Mouse (Mus musculus): Measurements from ENCODE around the gene Trim43a. TPM values are rescaled to one million over a fixed set of nuclear protein-coding genes. Genes with fewer than 3 reads are reported as not detected.

Trim43a gene
- total RNA-seq, 2 experiments from 2014 or later: 0.16 TPM; not detected in 1

Other genes starting within 250 kb of the Trim43a start
- gene Snx14, start 141.9 kb upstream of the Trim43a start, total RNA-seq (2021): 10 to 100 TPM; 22.7 to 24.0 TPM
- 1 to 10 TPM in 1 of 2 experiments, not detected in 1; 1.7 TPM for gene Gm20537, start 124.3 kb upstream of the Trim43a start, total RNA-seq (2021)
- gene Syncrip, start 98.3 kb upstream of the Trim43a start, total RNA-seq (2021): 10 to 100 TPM; 59.9 to 63.2 TPM
- gene Zfp949, start 32.9 kb upstream of the Trim43a start, total RNA-seq (2021): 10 to 100 TPM in 1 of 2 experiments, 1 to 10 TPM in 1; 9.2 to 10.1 TPM
- 10 to 100 TPM; 15.9 to 21.5 TPM for gene Mthfsl, start 139.4 kb downstream of the Trim43a start, total RNA-seq (2021)
- gene Bcl2a1d, start 151.0 kb downstream of the Trim43a start, total RNA-seq (2021): 1 to 10 TPM in 1 of 2 experiments, not detected in 1; 1.2 TPM